Mouse (Mus musculus) thymus, adult 2 months (tissue): Measurements from ENCODE around the gene Fmo6.

Experiments
- CTCF ChIP-seq: fragments of 200-500 bp; IDR thresholded peaks from 2 replicates; pipeline ENCODE4 v1.5.1; 2012; ENCODE audit warnings: mild to moderate bottlenecking, control low read depth, low read length, moderate library complexity, borderline replicate concordance; ENCODE audit not compliant: control insufficient read depth, poor library complexity, insufficient read depth; ENCODE audit errors: extremely low read depth
- POLR2A ChIP-seq: fragments of 200-500 bp; IDR thresholded peaks from 2 replicates; pipeline ENCODE4 v1.6.1; 2012; ENCODE audit warnings: mild to moderate bottlenecking, low read length, control low read depth, moderate library complexity; ENCODE audit not compliant: control insufficient read depth, poor library complexity, insufficient read depth; ENCODE audit errors: extremely low read depth

DNA sequence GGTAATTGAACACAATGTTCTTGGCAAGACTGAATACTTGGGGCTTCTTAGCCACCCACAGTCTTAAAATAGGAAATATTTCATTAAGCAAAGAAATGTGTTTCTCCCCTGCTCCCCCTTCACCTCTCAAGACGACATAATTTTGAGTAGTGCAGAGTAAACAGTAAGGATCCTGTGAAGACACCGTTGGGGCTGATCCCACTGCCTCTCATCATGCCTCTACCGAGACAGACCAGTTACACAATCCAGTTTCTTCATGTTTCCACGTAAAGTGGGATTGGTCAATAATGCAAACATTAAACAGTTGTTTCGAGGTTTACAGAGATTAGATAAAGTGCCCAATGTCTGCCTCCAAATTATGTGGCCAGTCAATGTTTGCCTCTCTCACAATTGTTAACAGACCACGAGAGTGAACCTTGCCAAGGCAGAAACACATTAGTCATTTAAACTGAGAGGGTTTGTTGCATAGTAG lies 45.3 kb downstream of the Fmo6 start:
- TF ChIP-seq CTCF (no peak), POLR2A (no peak)
